Mouse (Mus musculus) natural killer cell, adult 2 months (primary cell): ENCODE results near the gene Rhpn2.

Experiments used
- DNase-seq, 2 experiments: peaks; one replicate each; pipeline ENCODE4 v3.0.0; 2022; ENCODE audit warnings: low spot score in 2 of 2

Gene Rhpn2

DNA sequence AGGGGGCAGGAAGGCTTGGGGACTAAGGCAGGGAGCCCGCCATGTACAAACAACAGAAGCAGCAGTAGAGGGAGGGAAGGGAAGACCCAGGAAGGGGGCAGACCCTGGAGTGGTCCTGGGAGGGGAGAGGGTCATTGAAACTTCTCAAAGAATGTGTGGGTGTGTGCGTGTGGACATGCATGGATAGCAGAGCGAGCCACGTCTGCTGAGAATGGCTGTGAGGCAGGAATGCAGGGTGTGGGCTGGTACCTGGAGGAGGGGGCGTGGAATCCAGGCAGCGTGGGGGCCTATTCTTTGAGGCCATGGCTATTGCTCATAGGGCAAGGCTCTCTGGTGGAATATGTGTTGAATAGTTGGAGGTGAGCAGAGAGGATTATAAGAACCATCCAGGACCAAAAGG, 54.7 kb downstream of the Rhpn2 start:
- DNase-seq, result no peak

DNA sequence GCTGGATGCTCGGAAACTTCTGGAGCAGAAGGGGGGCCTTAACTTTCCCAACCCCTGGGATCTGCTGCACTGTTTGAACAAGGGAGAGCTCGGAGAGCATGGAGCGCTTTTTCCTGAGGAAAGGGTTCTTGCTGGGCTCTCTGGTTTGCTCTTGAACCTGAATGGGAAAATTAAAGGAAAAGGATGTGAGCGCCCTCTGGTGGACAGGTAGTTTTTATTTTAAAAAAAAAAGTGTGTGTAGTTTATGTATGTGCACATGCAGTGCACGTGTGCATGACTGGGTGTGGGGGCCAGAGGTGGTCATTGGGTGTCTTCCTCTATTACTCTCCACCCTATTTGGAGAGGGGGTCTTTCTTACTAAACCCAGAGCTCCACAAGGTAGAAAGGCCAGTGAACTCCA, 59.0 kb downstream of the Rhpn2 start:
- no peak for DNase-seq

DNA sequence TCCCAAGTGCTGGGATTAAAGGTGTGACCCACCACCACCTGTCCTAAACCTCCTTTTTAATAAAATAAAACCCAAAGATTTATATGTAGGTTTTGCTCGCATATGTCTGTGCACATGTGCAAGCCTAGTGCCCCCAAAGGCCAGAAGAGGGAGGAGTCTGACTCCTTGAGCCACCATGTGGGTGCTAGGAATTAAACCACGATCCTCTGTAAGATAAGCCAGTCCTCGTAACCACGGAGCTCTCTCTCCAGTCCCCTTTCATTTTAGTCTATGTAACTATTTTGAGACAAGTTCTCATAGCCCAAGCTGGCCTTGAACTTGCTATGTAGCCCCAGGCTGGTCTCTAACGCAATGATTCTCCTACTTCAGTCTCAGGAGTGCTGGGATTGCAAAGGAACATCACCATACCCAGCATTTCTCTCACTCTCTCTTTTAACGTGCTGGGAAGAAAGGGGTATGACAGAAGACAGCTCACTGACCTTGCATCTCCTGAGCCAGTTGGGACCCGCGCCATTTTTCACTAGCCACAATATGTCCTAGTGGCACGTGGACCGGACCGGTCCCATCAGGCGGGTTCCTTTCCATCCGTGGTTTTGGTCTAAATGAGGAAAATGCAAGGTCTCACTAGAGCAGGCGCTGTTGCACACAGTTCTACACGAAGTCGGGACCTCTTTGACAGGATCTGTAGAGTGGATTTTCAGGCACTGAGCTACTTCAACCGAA, 61.9 kb downstream of the Rhpn2 start:
- peak in 1 of 2 experiments; percentile 13 for DNase-seq

DNA sequence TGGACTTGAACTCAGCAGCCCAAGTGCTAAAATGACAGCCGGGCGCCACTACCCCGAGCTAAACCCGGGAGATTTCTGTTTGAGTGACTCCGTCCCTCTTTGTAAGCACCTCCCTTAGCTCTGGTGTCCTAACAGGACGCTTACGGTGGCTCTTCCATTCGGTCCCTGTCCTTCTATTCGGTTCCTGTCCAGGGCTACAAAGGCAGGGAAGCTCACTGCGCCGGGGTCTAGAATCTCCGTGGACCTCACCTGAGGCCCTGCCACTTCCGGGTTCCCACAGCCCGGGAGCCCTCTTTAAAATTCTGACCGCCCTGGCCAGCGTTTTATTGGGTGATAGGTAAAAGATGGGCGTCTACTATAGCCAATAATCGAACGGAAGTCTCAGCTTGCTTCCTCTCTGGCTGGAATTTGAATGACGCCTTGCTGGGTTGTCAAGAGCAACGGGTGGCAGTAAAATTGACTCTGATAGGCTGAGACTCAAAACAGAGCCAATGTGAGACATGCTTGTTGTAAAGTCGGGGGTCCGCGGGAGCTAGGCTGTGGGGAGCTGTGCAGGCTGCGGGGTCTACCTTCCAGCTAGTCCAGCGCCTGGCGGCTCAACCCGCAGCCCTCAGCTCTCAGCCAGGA, 62.7 kb downstream of the Rhpn2 start, which contains the start of the genes Faap24 and Cep89:
TSS of gene Faap24 (minus strand) at position 295 of the 627 bp plus-strand sequence.
TSS of gene Cep89 (plus strand) at position 494 of the 627 bp plus-strand sequence.
- peak; percentile 97 to 98 for DNase-seq

DNA sequence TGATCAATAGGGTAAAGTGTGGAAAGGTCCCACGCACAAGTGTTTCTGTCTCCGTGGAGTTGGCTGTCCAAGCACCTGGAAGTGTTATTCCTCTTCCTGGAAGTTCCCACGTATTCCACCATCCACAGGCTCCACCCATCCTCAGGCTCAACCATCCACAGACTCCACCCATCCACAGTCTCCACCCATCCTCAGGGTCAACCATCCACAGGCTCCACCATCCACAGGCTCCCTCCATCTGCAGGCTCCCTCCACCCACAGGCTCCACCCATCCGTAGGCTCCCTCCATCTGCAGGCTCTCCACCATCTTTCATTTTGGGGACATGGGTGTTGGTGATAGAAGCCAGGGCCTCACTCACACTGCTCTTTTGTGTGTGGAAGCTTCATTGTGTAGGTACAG, 67.2 kb downstream of the Rhpn2 start:
- no peak for DNase-seq

DNA sequence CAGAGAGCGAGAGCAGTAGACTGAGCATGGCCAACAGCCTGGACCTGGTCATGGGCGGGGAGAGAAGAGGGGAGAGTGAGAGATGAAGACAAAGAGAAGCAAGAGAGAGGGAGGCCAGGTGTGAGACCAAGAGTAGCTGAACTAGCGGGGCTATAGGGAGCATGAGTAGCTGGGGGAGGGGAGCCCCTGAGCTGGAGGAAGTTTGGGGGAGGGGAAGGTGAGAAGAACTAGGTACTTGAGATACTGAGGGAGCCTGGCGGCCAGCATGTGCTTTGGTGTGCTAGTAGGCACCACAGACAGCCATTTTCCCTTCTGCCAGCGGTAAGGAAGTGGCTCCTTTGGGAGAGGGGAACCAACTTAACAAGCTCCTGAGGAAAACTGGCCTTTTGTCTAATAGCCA, 81.3 kb downstream of the Rhpn2 start:
- DNase-seq, result no peak

DNA sequence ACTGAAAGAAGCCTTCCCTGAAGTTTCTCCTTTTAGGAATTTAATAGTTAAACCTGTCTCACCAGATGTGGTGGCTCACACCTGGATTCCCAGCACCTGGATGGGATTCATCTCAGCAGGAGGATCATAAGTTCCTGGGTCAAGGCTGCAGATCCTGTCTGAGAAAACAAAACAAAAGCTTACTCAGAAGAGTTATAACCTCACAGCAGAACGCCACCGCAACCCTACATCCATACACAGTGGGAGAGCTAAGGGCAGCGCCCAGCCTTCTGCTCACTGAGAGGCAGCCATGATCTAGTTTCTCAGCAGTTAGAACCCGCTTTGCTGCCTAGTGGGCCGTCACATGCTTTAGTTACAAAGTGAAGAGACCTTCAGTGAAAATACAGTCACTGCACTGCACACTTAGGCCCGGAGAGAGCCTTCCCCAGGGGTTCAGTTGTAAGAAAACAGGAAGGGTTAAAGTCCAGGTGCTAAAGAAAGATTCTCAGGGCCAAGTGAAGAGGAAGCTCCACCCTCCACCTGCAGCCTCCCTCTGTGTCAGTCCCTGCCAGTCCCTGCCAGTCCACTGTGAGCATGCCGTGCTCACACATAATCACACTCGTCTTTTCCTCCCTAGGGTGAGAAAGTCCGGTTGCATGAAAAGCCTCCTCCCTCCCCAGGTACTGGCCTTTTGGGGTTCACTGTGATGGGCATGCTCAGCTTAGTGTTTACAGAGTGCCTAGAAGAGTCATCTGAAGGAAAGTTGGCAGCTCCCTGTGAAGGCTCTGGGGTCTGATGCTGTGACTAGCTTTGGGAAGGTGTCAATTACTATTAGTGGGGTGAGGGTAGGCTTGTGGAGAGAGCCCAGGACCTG, 82.1 kb downstream of the Rhpn2 start:
- no peak for DNase-seq

DNA sequence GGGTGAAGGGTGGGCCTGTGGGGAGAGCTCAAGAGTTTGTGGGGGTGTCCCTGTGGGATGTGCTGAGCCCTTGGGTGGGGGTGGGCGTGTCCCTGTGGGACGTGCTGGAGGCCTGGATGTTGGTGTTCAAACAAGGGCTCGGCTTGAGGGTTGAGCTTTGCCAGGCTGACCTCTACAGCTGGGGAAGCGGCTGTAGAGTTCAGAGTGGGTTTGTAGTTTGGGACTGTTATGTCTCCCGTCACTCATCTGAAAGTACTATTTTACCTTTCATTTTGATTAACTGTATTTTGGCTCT, 82.6 kb downstream of the Rhpn2 start:
- DNase-seq, result no peak

DNA sequence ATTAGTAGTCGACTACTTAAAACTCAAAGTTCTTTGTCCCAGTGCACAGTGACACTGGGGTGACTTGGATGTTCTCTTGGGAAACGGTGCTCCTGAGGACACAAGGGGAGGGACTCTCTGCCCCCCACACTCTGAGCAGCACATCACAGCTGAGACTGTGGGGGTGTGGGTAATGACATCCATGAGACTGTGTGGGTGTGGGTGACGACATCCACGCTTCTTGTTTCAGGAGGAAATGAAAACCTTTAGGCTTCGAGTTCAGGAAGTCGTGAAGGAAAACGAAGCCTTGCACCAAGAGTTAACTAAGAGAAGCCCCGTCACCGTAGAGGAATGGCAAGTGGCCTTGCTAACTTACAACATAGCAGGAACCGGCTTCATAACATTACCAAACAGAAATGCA, 89.1 kb downstream of the Rhpn2 start:
- DNase-seq, result no peak

DNA sequence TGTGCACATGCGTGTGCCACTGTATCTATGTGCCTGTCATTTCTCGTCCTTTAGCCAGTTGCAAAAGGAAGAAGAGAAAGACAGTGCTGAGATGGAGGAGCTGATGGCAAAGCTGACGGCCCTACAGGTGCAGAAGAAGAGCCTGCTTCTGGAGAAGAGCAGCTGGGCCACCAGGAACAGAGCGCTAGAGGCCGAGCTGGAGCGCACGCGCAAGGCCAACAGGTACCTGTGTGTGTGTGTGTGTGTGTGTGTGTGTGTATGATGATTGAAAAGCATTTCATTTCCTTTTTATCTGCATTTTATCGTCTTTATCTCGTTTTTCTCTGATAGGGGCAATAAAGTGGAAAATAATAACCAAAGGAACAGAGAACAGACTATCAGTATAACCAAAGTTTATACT, 94.2 kb downstream of the Rhpn2 start:
- no peak for DNase-seq

DNA sequence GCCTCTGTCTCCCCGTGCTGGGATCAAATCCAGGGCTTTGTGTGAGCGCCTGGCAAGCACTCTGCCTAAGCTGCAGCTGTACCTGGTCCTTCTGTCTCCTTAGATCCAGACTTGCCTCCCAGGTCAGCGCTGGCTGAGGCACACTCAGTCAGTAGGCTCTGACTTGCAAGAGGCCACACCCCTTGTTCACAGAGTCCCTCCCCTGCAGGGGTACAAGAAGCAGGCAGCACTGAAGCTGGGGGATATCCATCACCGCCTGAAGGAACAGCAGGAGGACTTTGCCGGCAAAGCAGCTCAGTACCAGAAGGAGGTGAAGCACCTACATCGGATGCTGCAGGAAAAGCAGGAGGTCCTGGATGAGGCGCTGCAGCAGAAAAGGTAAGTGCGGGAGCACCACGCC, 101.3 kb downstream of the Rhpn2 start:
- no peak for DNase-seq
